Mouse (Mus musculus): ENCODE data around the gene Wfdc17. TPM values are rescaled to one million over a fixed set of nuclear protein-coding genes. Genes with fewer than 3 reads are reported as not detected.

Gene Wfdc17
- 17.4 and 17.6 TPM in 2 replicates for polyA plus RNA-seq (2012; rRNA removed; ENCODE audit: low replicate concordance)

DNA sequence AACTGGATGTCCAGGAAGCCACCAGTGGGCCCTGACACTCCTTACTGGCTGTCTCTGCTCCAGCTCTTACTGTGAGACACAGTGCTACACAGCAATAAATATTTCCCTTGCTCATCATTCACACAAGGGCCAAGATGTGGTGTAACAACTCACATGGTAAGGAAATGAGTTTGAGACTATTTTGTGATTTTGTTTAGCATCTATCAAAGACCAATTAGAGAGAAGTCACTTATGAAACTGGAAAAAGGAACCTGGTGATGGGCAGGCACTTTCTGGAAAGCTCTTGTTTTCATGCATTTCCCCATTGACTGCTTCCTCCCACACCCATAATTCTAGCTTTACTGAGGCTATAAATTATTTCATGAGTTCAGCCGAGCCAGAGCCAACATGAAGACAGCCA, at the start of gene Wfdc17:
TSS of gene Wfdc17 (plus strand) at position 287 of the 400 bp plus-strand sequence.

DNA sequence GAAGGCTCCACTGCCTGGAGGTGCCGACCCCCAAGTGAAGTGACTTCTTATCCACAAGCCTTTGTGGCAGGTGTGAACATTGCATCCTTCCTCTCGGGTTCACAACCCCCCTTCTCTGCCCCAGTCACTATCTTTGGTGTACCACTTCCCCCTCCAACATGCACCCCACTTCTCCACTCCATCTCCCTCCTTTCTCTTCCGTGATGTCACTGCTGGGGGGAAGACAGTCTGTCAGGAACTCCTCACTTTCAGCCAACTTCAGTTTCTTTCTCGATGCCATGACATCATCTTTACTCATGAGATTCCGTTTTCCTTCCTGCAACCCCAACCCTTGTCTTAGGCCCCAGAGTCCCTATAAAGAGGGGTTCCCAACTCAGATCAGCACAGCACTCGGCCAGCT, 41.6 kb upstream of the Wfdc17 start, which contains the start of gene Ccl4:
TSS of gene Ccl4 (plus strand) at position 381 of the 400 bp plus-strand sequence.

DNA sequence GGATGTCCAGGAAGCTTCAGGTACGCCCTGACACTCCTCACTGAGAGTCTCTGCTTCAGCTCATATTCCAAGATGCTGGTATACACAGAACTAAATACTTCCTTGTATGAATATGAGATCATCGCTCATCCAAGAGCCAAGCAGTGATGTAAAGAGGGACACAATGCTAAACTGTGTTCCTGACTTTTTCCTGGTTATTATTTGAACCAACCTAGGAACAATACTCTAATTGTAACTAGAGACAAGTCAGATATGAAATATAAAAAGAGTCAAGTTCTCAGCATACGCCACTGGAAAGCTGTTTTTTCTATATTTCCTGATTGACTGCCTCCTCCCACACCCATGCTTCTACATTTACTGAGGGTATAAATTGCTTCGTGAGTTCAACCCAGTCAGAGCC, 4.9 kb downstream of the Wfdc17 start, which contains the start of gene Wfdc18:
TSS of gene Wfdc18 (plus strand) at position 301 of the 400 bp plus-strand sequence.

DNA sequence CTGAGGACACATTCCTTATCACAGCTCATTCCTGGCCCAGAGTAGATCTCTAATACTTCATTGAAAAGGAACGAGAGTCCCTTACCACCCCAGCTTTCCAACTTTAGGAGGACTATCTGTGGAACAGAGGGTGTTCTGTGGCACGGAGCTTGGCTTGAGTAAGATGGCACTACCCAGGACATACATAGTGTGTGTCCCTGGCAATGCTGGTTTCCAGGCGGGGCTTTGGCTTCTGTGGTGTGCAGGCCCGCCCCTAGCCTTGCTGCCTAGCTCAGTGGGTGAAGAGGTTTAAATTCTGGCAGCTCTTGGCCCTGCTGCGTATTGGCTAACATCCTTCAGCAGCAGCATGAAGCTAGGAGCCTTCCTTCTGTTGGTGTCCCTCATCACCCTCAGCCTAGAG, 42.9 kb downstream of the Wfdc17 start, which contains the start of gene Wfdc21:
TSS of gene Wfdc21 (plus strand) at position 260 of the 400 bp plus-strand sequence.

DNA sequence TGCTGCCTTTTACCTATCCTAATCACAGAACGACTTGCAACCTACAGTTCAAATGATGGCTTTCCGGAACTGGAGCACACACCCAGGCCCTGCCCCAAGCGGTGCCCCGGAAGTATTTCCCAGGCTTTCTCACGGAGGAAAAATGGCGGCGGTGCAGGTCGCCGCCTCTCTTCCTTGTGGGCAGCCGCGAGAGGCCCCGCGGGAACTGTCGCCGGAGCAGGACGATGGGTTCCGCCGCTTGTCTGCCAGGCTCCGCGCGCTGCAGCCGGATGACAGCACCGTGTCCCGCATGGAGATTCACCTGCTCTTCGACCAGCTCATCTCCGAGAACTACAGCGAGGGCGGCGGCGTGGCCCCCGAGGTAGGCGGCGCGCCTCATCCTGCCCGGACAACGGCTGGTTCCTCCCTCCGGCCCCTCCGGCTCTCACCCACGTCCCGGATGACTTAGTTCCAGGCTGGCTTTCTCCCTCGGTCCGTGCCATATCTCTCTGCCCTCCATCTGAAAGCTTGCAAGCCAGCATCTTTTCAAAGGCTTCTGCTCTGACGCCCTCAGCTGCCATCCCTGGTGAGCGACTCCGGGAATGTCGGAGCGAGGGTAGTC, 49.9 kb downstream of the Wfdc17 start, which contains the start of gene Heatr6:
TSS of gene Heatr6 (plus strand) at position 116 of the 601 bp plus-strand sequence.

Other genes with a start within 250 kb of the Wfdc17 start
- gene Mmp28, start 240.9 kb upstream of the Wfdc17 start, polyA plus RNA-seq (2012; rRNA removed; ENCODE audit: low replicate concordance) = 22.1 and 42.8 TPM in 2 replicates
- 8.0 and 15.5 TPM in 2 replicates for gene Taf15, start 230.9 kb upstream of the Wfdc17 start, polyA plus RNA-seq (2012; rRNA removed; ENCODE audit: low replicate concordance)
- gene Heatr9, start 181.8 kb upstream of the Wfdc17 start, polyA plus RNA-seq (2012; rRNA removed; ENCODE audit: low replicate concordance) = not detected in 2 replicates
- gene Ccl5, start 173.5 kb upstream of the Wfdc17 start, polyA plus RNA-seq (2012; rRNA removed; ENCODE audit: low replicate concordance) = 34.2 and 47.0 TPM in 2 replicates
- gene Ccl9, start 125.4 kb upstream of the Wfdc17 start, polyA plus RNA-seq (2012; rRNA removed; ENCODE audit: low replicate concordance) = 14.9 and 19.1 TPM in 2 replicates
- 43.4 and 56.4 TPM in 2 replicates for gene Ccl6, start 110.9 kb upstream of the Wfdc17 start, polyA plus RNA-seq (2012; rRNA removed; ENCODE audit: low replicate concordance)
- gene Rpl9-ps1, start 58.4 kb upstream of the Wfdc17 start, polyA plus RNA-seq (2012; rRNA removed; ENCODE audit: low replicate concordance) = not detected in 2 replicates
- gene Ccl3, start 54.6 kb upstream of the Wfdc17 start, polyA plus RNA-seq (2012; rRNA removed; ENCODE audit: low replicate concordance) = 0.85 and 5.8 TPM in 2 replicates
- 0.70 and 4.4 TPM in 2 replicates for gene Ccl4, start 41.4 kb upstream of the Wfdc17 start, polyA plus RNA-seq (2012; rRNA removed; ENCODE audit: low replicate concordance)
- 0.53 TPM in 1 of 2 replicates, not detected in the other for gene Wfdc18, start 5.0 kb downstream of the Wfdc17 start, polyA plus RNA-seq (2012; rRNA removed; ENCODE audit: low replicate concordance)
- 78.1 and 514 TPM in 2 replicates for gene Wfdc21, start 42.9 kb downstream of the Wfdc17 start, polyA plus RNA-seq (2012; rRNA removed; ENCODE audit: low replicate concordance)
- 20.8 and 23.5 TPM in 2 replicates for gene Heatr6, start 49.7 kb downstream of the Wfdc17 start, polyA plus RNA-seq (2012; rRNA removed; ENCODE audit: low replicate concordance)
- 6.5 TPM in 1 of 2 replicates, not detected in the other for gene Hnf1b, start 146.1 kb downstream of the Wfdc17 start, polyA plus RNA-seq (2012; rRNA removed; ENCODE audit: low replicate concordance)
- gene Ddx52, start 238.1 kb downstream of the Wfdc17 start, polyA plus RNA-seq (2012; rRNA removed; ENCODE audit: low replicate concordance) = 5.6 and 7.3 TPM in 2 replicates

Data from subcutaneous adipose tissue, adult 2 months (tissue).